Mouse (Mus musculus) MEL-GATA-1-ER (cell line): Measurements from ENCODE around the gene Trip12.

ENCODE experiments used
- DNase-seq: peaks from one replicate; pipeline ENCODE4 v3.0.0-alpha.2; 2012; ENCODE audit warnings: low read depth; ENCODE audit errors: extremely low read depth

Trip12 gene

GRCm38 (mm10) chr1:84799166-84799565, 41.1 kb downstream of the Trip12 start:
- DNase-seq = no peak

DNA sequence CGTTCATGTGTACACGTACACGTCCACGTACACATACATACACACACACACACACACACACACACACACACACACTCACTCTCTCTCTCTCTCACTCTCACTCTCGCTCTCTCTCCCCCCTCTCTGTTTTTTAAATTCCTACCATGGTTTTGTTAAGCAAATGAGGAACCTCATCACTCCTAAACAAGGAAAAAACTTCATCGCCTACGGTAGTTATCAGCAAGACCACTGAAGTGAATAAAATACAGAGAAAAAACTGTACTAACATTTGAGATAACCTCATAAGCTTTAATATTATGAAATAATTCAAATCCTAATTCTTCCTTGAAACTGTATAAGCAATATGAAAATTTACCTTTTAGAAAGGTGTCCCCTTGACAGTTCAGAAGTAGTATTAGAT, 45.0 kb downstream of the Trip12 start:
- DNase-seq = peak; percentile 13

DNA sequence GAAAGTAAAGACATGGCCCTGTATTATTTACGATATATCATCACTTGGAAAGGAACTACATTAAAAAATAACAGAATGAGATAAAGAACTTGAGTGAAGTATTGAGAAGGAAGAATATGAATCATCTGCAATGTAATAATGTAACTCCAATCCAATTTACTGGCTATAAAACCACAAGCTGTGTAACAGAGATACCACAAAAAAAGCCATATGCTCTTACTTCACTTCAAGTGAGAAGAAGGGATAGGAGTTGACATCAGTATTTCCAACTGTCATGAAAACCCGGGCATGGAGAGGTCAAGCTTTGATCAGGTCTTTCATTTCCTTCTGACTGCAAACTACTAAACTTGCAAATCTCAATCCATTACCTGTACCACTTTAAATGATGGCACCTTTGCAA, 48.9 kb downstream of the Trip12 start:
- DNase-seq = no peak

DNA sequence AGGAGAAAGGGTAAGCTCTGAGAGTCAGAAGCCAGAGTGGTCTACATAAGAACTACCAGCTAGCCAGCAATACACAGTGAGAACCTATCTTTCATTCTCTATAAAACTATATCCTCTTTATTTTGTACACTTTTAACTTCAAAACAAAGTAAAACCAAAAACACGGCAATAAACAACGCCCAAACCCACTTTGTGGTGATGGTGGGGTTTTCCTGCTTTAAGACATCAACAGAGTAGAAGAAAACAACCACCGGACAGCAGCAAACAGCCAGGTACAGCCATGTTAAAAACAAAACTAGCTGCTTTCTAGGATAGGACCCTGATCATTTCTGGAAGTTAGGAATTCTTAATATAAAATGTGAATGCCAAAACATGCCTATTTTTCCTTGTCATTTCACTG, 59.7 kb downstream of the Trip12 start:
- DNase-seq = no peak

DNA sequence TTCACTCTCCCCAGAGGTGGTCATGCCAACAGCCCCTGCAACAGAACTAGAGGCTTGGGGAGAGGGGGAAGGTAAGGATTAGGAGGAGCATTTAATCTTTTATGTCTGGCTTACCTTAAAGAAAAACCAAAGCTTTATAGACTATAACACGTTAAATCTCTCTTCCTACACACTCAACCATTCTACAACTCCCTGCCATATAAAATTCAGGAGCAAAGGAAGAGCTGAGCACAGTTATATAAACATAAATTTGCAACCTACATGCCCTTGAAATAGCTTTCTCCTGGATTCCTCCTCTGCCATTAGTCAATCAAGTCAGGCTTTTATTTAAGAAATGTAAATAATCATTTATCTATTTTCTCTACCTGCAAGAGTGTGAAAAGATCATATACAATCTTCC, 62.9 kb downstream of the Trip12 start:
- no peak for DNase-seq

DNA sequence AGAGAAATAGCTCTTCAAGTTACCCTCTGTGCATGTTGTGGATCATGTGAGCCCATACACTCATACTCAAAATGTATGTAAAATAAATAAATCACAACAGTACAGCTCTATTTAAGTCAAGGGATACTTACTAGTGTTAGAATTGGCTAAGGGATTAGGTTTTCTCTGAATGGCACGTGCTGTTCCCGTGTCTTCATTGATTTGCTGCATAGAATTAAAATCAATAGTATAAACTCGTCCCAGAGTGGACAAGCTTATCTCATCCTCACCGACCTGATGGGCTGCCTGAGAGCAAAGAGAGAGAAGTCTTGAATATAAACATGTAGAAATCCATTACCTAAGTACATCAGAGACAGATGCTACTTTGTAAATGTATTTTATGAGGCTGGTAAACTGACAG, 81.5 kb downstream of the Trip12 start:
- no peak for DNase-seq

GRCm38 (mm10) chr1:84742156-84742555, 98.2 kb downstream of the Trip12 start:
- no peak for DNase-seq

DNA sequence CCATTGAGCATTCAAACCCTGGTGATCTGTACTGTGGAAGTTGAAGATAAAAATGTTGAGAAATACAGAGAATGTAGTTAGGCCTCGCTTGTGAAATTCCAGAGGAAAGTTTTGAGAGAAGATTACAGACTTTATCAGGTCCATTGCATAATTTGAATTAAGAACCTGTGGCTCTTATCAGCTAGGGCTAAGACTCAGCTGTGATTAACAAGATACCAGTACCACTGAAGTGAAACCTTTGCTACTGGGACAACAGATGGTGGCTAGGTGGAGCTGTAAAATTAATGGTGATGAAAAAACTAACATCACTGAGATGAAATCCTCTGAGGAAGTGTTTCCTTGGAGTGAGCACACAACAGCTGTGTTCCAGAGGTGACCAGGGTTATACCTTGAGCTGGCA, 100.2 kb downstream of the Trip12 start:
- DNase-seq = no peak

DNA sequence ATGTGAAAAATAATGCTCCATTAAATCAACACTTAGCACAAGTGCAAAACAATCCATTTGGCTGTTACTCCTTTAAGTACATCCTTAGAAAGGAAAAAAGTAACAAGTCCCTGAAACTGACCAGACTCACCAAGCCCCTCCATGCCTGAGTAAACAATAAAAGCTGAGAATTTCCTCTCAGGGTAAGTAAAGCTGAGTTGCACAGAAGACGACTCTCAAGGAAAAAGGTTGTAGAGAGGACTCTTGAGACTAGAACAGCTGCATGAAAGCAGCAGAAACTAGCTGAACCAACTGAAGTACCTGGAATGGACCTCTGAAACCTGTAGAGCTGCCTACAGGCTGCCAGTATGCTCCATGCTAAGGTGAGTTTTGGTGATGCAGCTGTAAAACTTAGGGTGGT, 103.2 kb downstream of the Trip12 start:
- DNase-seq = no peak

DNA sequence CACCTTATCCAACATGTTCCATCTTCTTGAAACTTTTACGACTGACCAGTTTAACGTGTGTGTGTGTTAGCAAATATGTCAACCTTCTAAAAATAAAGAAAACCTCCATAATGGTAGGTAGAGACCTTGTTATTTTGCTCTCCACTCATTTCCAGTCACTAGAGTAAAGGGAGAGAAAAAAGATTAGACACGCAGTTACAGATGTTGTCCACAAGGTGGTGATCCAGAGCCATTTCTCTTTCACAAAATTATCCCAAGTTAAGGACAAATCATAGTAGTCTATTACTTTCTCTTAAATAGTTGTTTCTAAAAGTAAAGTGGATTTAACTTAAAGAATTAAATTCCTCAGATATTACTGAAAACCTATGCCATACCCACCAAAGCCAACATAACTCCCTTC, 106.5 kb downstream of the Trip12 start:
- DNase-seq = peak; percentile 6

- DNase-seq = no peak
These were observed 108.6 kb downstream of the Trip12 start for GRCm38 (mm10) chr1:84731763-84732162.

- no peak for DNase-seq
These were observed 117.5 kb downstream of the Trip12 start for GRCm38 (mm10) chr1:84722841-84723240.

GRCm38 (mm10) chr1:84722371-84722770, 117.9 kb downstream of the Trip12 start:
- DNase-seq = no peak

DNA sequence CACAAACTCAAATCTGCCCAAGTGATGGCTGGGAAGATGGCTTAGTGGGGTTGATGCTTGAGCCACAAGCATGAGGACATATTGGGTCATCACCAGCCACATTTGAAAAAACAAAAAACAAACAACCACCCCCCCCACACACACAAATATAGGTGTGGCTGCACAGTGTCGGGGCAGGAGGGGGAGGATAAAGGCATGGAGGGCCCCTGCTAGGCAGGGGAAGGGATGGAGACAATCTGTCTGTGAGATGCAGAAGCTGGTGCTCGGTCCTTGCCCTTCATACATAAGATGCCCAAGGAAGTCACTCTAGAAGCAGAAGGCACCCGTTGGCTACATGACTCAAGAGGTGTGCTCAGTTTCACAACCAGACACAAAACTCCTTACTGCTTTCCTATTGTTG, 118.4 kb downstream of the Trip12 start:
- no peak for DNase-seq

GRCm38 (mm10) chr1:84709810-84710785, 130.2 kb downstream of the Trip12 start:
- no peak for DNase-seq

DNA sequence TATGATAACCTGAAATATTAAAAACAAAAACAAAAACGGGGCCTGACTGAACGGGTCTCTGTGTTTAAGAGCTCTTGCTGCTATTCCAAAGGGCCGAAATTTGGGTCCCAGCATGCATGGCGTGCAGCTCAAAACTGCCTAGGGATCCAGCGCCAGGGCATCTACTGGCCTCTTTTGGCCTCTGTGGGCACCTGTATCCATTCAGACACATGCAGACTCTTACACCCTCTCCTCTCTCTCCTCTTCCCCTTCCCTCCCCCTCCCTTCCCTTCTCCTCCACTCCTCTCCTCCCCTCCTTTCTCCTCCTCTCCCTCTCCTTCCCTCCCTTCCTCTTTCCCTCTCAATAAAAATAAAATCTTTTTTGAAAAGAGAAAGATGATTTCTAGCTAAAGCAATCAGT, 130.9 kb downstream of the Trip12 start:
- no peak for DNase-seq

- no peak for DNase-seq
These were observed 140.1 kb downstream of the Trip12 start for GRCm38 (mm10) chr1:84700254-84700653.

DNA sequence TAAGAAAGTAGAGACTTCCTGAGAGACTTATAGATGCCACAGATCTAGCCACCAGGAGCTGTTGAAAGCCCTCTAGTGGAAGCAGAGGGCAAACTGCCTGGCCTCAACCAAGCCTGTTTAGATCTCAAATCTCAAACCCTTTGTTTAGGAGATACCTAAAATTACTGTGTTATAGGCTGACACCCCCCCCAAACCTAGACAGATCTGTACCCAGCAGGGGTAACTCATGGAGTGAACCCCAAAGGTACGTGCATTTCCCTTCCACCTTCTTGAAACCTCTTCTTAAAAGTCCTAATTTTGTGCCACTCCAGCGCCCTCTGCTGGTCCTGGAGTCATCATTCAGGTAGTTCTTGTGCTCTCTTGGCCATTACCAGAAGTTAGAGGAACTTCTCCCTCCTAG, 143.2 kb downstream of the Trip12 start:
- DNase-seq = peak; percentile 6

DNA sequence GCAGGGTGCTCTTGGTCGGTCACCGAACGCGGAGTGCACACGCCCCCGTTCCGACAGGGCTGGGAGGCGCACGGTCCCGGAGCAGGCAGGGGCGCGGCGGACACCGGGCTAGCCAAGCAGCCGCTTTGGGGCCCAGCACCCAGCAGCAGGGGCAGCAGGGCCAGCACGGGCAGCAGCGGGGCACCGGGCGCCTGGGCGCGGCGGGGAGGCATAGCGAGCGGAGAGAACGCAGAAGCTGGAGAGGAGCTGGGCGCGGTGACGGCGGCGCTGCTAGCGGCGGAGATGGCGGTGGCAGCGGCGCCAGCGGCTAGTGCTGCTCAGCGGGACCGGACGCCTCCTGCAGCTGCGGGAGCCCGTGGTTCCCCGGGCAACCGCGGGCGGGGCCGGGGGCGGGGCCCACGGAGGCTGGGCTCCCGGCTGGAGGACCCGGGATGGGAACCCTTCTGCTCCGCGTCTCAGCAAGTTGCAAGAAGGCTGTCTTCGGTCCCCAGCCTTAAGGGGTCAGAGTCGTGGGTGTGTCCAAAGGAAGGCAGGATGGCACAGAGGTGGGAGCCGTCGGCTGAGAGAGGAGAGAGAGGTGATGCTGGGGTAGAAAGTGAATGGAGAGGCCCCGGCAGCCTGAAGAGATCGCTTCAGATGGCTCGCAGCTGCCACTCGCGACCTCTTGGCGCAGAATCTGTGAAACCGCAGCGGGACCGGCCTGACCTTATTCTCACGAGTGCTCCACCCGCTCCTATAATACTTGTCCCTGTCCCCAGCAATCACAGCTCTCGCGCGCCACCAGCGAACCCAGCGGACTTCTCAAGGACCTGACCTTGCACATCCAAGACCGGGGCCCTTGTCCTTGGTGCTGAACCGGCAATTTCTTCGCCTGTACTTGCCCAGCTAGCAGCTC, 144.6 kb downstream of the Trip12 start, which contains the start of gene Dner:
Gene Dner (minus strand): TSS at position 705 of the 895 bp plus-strand sequence.
- DNase-seq = no peak

GRCm38 (mm10) chr1:84694688-84695474, 145.4 kb downstream of the Trip12 start:
- DNase-seq = no peak

- no peak for DNase-seq
These were observed 162.4 kb downstream of the Trip12 start for GRCm38 (mm10) chr1:84677910-84678309.
